Mouse (Mus musculus): ENCODE results near the gene Hist1h2bf. TPM values are rescaled to one million over a fixed set of nuclear protein-coding genes. Genes with fewer than 3 reads are reported as not detected.
A peak's percentile ranks its signal among the peaks of the same experiment; 100 is the strongest.
"Not testable (repeated sequence)": the region's sequence is repeated elsewhere in the genome, so short reads cannot be mapped to it uniquely, and the experiment has no call there.

The Hist1h2bf gene
- total RNA-seq, 4 experiments from 2014 or later, result 23.0 to 26.4 (median 24.2) TPM

DNA sequence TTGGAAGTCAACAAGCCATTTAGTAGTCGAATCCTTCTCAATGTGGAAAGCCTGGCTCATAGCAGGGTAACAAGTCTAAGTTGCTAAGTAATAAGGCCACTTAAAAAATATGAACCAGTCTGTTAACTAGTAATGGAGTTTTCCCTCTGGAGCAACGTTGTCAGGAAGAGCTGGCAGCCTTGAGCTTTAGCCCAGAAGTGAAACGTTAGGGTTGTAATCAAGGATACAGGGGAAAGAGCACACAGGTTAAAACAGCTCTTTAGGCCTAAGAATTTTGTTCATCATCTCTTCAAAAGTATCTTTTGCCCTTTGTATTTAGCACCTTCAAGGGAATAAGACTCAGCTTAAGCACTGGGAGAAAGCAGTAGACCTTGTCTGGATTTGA, 23.2 kb downstream of the Hist1h2bf start:
- DNase-seq (ENCODE audit: low spot score in 2 of 2), result no peak

DNA sequence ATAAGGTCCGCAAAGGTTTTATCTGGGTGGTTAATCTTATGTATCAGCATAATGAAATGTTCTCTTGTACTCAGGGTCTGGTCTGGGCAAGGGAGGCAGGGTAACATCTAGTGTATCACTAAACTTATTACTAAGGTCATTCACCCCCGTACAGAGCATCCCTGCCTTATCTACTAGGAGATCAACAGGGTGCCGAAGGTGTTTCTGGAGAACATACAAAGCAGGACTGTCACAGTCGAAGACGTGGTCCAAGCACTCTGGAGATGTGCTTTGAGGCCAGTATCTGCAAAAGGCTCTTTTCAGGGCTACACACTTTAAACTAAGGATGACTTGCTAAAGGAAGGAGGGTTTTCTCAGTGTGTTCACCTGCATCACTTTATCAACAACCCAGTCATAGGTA, 27.3 kb downstream of the Hist1h2bf start:
- no peak for DNase-seq (ENCODE audit: low spot score in 2 of 2)

DNA sequence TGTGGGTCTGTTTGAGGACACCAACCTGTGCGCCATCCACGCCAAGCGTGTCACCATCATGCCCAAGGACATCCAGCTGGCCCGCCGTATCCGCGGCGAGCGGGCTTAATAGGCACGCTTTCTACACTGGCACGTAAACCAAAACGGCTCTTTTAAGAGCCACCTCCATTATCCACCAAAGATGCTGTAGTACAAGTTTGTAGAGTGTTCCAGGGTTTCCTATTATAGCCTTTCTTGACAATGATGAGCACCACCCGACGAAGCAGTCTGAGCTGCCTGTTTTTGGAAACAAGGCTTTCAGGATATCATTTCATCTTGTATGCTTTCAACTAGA, 29.2 kb downstream of the Hist1h2bf start:
- DNase-seq (ENCODE audit: low spot score in 2 of 2), result not testable (repeated sequence)

DNA sequence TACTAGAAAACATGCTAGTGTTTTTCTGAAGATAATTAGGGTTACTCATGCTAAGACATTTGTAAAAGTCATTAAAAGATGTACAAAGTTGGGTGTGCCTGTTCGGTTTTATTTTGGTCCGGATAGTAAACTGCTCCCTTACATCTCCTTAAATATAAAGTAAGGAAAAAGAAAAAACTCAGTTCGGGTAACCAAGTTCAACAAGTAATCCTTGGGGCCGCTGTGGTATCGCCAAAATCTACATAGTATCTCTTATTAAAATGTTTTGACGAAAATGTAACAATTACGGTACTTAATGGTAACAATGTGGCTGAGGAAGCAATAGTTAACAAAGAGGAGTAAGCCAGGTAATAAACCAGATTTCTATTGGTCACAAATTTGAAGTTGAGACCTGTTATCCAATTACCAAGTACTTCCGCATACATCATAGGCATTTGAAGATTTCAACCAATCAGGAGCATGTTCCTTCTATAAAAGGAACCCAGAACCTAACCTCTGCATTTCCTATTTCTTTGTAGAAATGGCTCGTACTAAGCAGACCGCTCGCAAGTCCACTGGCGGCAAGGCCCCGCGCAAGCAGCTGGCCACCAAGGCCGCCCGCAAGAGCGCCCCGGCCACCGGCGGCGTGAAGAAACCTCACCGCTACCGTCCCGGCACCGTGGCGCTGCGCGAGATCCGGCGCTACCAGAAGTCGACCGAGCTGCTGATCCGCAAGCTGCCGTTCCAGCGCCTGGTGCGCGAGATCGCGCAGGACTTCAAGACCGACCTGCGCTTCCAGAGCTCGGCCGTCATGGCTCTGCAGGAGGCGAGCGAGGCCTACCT, 29.8 kb downstream of the Hist1h2bf start, which contains the start of gene Hist1h3f:
TSS of gene Hist1h3f (plus strand) at position 88 of the 822 bp plus-strand sequence.
- DNase-seq (ENCODE audit: low spot score in 2 of 2), result peak in 1 of 2 experiments; percentile 63

DNA sequence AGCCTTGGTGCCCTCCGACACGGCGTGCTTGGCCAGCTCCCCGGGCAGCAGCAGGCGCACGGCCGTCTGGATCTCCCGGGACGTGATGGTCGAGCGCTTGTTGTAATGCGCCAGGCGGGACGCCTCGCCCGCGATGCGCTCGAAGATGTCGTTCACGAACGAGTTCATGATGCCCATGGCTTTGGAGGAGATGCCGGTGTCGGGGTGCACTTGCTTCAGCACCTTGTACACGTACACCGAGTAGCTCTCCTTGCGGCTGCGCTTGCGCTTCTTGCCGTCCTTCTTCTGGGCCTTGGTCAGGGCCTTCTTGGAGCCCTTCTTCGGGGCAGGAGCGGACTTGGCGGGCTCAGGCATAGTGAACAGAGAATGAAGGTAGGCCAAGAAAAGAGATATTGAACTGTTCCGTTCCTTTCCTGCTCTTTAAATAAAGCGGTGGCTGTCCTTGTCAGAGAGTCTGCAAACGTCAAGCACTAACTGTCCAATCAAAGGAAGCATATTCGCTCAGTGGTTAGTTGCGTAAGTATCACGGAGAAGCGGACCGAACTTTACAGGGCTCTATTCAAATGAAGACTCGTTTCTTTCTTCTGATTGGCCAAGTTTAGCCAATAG, 30.9 kb downstream of the Hist1h2bf start, which contains the start of gene Hist1h2bh:
TSS of gene Hist1h2bh (minus strand) at position 394 of the 609 bp plus-strand sequence.
- peak in 1 of 2 experiments; percentile 85 for DNase-seq (ENCODE audit: low spot score in 2 of 2)

DNA sequence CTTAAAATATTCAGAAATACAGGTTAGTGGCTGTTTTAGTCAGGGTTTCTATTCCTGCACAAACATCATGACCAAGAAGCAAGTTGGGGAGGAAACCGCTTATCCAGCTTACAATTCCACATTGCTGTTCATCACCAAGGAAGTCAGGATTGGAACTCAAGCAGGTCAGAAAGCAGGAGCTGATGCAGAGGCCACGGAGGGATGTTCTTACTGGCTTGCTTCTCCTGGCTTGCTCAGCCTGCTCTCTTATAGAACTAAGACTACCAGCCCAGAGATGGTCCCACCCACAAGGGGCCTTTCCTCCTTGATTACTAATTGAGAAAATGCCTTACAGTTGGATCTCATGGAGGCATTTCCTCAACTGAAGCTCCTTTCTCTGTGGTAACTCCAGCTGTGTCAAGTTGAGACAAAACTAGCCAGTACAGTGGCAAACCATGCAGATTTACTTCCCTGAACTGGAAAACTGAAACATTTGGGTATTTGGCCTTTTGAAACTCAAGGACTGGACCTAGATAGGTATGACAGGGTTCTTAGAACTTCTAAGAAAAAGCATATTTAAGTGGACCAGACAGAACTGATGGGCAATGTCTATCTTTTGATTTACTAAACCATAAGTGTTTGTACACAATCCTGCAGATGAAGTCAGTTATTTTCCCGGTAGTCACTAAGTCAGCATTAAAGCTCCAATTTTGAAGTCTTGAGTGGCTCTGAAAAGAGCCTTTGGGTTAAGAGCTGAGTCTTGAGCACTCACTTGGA, 31.6 kb downstream of the Hist1h2bf start:
- DNase-seq (ENCODE audit: low spot score in 2 of 2), result not testable (repeated sequence)

DNA sequence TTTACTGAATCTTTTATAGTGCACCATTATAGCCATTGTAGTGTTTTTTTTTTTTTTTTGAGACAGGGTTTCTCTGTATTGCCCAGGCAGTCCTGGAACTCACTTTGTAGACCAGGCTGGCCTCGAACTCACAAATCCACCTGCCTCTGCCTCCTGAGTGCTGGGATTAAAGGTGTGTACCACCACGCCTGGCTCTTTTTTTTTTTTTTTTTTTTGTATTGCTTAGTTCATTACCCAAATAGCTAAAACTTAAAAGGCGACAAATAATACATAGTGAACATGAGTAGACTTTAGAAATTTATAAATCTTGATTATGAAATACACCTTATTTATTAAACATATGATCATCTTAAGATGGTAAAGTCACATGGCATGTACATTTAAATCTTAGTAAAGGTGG, 32.5 kb downstream of the Hist1h2bf start:
- DNase-seq (ENCODE audit: low spot score in 2 of 2), result no peak

DNA sequence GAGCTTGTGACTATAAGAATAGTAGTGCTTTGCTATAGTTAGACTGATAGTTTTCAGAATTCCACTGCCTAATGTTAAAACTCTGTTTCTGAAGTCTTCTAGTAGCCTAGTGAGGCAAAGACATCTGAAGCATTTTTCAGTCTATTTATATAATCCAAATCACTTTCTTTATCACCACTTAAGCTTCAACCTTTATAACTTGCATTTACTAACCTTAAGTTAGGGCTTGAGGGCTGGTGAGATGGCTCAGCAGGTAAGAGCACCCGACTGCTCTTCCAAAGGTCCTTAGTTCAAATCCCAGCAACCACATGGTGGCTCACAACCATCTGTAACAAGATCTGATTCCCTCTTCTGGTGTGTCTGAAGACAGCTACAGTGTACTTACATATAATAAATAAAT, 34.2 kb downstream of the Hist1h2bf start:
- DNase-seq (ENCODE audit: low spot score in 2 of 2), result not testable (repeated sequence)

DNA sequence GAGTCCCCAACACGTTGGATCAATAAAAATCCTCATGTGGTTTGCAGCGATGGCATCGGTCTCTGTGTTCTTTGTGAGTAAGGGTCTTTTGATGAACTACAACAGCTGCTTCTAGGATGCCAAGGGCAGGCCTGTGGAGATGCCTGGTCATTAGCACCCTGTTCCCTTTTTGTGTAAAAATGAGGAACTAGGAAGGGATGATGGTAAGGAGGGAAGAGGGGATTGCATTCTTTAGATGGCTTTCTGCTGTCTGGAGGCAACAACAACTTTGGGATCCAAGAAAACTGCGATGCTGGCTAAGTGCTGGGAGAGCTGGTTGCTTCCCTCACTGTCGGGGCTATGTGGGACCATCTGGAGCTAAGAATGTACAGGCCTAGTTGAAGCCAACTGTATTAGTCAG, 35.7 kb downstream of the Hist1h2bf start:
- no peak for DNase-seq (ENCODE audit: low spot score in 2 of 2)

DNA sequence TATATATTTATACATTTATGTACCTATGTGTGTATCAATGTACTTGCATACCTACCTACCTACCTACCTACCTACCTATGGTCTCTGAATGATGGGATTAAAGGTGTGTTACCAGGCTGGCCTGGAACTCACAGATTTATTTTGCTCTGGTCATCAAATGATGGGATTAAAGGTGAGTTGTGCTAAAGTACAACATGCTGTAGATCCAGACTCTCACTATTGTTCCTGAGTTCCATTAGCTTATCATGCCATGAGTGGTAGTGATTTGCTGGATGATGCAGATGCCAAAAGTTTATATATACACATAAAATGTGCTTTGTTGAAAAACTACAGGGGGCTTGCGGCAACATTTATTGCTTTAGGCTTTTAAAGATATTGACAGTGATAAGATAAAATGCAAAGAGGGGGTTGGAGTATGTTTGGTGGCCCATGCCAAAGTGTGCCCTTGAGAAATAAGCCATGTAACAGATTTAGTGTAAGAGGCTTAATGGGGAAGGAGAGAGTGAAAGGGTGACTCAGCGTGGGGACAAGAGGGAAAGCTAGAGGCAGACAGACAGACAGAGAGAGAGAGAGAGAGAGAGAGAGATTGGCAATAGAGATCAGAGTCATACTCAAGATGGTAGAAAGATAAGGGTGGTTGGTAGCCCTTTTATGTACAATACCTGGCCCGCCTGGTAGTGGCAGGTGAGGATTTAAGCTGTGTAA, 36.8 kb downstream of the Hist1h2bf start:
- DNase-seq (ENCODE audit: low spot score in 2 of 2), result no peak

DNA sequence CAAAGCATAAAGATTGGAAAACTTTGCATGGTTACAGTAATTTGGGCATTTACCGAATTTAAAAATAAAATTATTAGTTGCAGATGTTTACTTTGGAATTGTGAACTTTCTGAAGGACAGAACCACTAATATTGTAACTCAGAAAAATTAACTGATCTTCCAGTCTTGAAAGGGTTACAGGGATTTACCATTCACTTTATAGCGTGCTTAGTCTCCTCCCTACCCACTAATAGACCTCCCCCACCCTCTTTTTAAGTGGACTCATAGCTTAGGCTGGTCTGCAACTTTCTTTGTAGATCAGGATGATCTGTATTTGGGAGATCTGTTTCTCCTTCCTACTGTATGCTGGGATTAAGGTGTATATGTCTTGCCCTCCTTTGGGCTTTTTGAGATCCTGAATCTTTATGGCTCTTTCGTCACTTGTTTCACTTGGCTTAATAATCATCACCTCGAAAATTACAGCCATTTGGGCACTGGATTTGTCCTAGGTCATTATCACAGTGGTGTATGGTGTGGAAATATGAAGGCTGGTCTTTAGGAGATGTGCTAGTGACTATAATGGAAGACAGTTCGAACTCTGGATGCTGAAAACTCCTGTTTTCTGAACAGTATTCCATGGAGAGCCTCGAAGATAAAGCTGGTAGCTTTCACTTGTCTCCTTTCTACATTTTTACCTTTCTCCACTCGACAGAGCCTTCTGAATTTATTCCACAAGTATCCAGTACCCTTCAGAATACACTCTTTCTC, 37.7 kb downstream of the Hist1h2bf start:
- no peak for DNase-seq (ENCODE audit: low spot score in 2 of 2)

DNA sequence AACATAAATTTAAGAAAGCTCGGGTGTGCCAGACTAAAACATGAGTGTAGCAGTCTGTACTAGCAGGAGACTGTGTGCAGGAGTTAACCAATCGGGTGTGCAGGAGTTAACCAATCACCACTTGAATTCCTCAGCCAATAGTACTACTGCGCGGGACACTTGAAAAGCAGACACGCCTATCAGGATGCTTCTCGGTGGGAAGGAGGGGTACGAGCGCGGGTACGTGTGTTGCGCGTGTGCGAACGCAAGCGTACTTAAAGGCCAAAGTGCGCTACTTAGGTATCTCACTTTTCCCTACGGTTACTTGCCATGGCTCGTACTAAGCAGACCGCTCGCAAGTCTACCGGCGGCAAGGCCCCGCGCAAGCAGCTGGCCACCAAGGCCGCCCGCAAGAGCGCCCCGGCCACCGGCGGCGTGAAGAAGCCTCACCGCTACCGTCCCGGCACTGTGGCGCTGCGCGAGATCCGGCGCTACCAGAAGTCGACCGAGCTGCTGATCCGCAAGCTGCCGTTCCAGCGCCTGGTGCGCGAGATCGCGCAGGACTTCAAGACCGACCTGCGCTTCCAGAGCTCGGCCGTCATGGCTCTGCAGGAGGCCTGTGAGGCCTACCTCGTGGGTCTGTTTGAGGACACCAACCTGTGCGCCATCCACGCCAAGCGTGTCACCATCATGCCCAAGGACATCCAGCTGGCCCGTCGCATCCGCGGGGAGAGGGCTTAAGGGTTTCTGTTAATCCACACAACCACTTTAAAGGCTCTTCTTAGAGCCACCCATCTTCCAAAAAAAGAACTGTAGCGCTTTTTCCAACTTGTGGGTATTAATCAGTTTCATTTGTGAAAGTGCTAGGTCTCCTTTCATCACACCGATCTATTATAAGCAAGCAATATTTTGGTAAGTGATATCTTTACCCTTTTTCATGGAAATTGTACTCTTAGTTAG, 38.6 kb downstream of the Hist1h2bf start, which contains the start of gene Hist1h3g:
TSS of gene Hist1h3g (plus strand) at position 286 of the 939 bp plus-strand sequence.
- DNase-seq (ENCODE audit: low spot score in 2 of 2), result peak; percentile 75 to 92

DNA sequence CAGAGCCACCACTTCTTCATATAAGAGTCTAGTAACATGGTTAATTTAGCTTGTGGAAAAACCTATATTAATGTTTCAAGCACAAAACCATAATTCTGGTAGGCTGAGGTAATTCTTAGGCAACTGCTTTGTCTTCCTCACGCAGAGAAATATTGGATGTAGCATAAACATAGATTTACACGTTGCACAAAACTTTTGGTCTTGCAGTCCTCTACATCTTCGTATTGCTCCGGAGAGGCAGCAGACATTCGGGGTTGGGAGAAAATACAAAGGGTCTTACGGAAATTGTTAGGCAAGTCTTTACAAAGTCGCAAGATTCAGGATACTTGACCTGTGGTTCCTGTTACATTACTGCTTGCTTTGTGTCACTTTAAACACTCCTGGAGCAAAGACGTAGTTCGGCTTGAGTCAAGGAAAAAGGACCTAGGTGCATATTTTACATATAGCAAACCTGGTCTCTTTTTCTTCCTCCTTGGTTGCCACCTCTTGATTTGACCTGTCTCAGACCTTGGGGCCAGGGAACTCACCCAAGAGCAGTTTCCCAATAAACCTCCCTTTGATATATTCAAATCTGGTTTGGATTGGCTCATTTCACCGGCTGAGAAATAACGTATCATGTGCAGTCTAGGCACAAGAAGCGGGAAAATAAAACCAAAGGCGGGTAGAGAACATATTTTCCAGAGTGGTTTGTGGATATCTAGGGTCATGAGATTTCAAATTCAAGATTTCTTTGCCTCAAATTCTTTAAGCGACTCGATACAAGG, 39.4 kb downstream of the Hist1h2bf start:
- peak in 1 of 2 experiments; percentile 35 for DNase-seq (ENCODE audit: low spot score in 2 of 2)

DNA sequence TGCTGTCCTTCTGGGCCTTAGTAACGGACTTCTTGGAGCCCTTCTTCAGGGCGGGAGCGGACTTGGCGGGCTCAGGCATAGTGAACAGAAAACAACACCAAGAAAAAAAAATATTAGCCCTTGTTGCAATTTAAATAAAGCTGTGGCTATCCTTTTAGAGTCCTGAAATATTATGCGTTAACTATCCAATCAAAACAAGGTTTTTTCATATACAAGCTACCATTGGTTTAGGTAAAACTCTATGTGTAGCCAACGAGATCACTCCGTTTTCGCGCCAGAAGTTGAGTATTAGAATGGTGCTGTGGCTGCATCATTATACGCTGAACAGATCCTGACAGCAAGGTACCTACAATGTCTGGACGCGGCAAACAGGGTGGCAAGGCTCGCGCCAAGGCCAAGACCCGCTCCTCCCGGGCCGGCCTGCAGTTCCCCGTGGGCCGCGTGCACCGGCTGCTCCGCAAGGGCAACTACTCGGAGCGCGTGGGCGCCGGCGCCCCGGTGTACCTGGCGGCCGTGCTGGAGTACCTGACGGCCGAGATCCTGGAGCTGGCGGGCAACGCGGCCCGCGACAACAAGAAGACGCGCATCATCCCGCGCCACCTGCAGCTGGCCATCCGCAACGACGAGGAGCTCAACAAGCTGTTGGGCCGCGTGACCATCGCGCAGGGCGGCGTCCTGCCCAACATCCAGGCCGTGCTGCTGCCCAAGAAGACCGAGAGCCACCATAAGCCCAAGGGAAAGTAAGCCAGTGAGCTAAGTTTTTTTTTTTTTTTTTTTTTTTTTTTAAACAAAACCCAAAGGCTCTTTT, 40.2 kb downstream of the Hist1h2bf start, which contains the start of gene Hist1h2af:
TSS of gene Hist1h2af (plus strand) at position 347 of the 808 bp plus-strand sequence.
- DNase-seq (ENCODE audit: low spot score in 2 of 2), result peak in 1 of 2 experiments; percentile 78

DNA sequence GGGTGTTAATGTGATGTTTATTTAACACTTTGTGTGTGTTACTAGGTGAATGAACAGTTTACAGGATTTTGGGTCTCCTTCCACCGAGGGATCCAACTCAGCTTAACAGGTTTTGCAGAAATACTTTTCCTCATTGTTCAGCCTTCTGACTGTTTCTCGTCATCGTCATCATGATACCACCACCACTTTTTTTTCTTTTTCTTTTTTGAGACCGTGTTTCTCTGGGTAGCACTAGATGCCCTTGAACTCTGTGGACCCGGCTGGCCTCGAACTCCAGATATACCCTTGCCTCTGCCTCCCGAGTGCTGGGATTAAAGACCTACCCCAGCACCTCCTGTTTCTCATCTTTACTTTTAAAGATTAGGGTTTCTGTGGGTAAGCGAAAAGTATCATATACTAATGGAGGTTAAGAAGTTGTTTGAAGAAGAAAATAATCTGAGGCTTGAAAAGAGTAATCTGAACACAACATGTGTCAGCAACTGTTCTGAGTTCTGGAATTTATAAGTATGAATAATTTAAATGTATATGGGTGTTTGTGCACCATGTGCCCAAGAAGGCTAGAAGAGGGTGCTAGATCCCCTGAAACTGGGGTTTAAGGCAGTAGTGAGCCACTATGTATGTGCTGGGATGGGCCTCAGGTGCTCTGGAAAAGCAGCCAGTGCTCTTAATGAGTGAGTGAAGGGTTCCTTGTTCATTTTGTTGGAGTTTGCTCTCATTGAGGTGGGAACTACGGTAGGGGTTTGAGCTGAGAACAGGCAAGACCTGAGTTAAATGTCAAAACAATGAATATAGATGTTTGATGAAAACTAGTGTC, 41.5 kb downstream of the Hist1h2bf start:
- DNase-seq (ENCODE audit: low spot score in 2 of 2), result no peak
